Mouse (Mus musculus) ovary, adult 10 weeks (tissue): Measurements from ENCODE around the gene Rgcc. TPM values are rescaled to one million over a fixed set of nuclear protein-coding genes. Genes with fewer than 3 reads are reported as not detected.

Experiments used
- polyA plus RNA-seq: library from polyadenylated mRNA; stranded (reverse); fragments of 350-450 nt; fragmentation: Illumina TruSeq; extraction: RNeasy Lipid Tissue Mini Kit (QIAGEN cat#74804); gene quantifications from one replicate; pipeline ENCODE4 v1.2.3, GENCODE M21; 2014

The Rgcc gene
- 12.4 TPM for polyA plus RNA-seq

GRCm38 (mm10) chr14:79301466-79301875 is at the start of gene Rgcc:
Gene Rgcc (minus strand): TSS chr14:79301645.

Other genes starting within 250 kb of the Rgcc start
- gene Zfp957, start 54.3 kb downstream of the Rgcc start, polyA plus RNA-seq, result 5.0 TPM
- 78.3 TPM for gene Naa16, start 89.1 kb upstream of the Rgcc start, polyA plus RNA-seq
- gene Mtrf1, start 96.1 kb upstream of the Rgcc start, polyA plus RNA-seq, result 25.7 TPM
- 87.9 TPM for gene Kbtbd7, start 124.9 kb upstream of the Rgcc start, polyA plus RNA-seq
- 7.2 TPM for gene Kbtbd6, start 150.2 kb upstream of the Rgcc start, polyA plus RNA-seq
- gene Elf1, start 179.5 kb upstream of the Rgcc start, polyA plus RNA-seq, result 84.8 TPM
- gene Wbp4, start 179.9 kb upstream of the Rgcc start, polyA plus RNA-seq, result 65.3 TPM